Mouse (Mus musculus): ENCODE measurements around the gene Mpped2.

- TF ChIP-seq USF1 (IDR thresholded peaks at IDR 0.05; ENCODE audit: low read depth) (no peak), MAX (IDR thresholded peaks at IDR 0.05) (no peak), CTCF (IDR thresholded peaks at IDR 0.05; ENCODE audit: control insufficient read depth, insufficient read depth, insufficient read length) (no peak)
Observed at GRCm38 (mm10) chr2:106692783-106693701, at the start of gene Mpped2.
